Comparison of ENCODE assay signal across 18 mouse cellular contexts in the genomic region with DNA sequence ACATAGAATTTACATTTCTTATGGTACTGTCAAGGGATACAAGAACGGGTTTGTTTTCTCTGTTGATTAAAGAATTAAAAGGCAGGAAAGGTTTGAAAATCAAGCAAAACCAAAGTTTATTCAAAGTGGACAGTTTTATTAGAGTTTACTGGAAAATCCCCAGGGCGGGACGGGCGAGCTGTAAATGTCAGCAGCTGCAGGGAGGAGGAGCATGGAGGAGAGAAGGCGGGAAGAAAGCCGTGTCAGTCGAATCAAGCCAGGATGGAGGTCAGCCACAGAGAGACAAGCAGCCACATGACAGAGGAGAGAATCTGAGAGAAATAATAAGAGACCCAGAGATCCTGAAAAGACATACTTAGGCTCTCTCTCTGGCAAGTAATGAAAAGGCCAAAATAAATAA.
DNase-seq lines count a peak whose midpoint lies in the region; ATAC-seq lines count a peak whose summit lies in the region.
"Had no signal": no experiment of that assay in that cellular context is flagged by ENCODE, and none has a peak within 500 bp of the region (broad histone marks: within the 10 kb centered on the region; RNA-seq: fewer than 3 reads in every experiment).

No protein-coding gene starts in this region.

- DNase-seq in heart, postnatal 10 days: peak; percentile 5 to 8
- peak; percentile 11 for DNase-seq in ZHBTc4 (ENCODE audit: low read depth, low spot score)
- peak; percentile 62 for DNase-seq in kidney, postnatal 10 days
- no peak for DNase-seq in cerebellum, adult 9-10 months
- DNase-seq: cerebellum, postnatal 36 days; gastrocnemius, adult 2 months; heart, postnatal 4 days; liver, embryonic 13.5 days; midbrain, embryonic 14.5 days had no signal

- intact Hi-C loops in heart, postnatal 10 days (cut with DNase I): no loop called here

- H3K4me1 ChIP-seq in heart, embryonic 12.5 days (replicated peaks): no peaks in the 10 kb centered on the region; the same call in 1 of the 2 replicates
- H3K4me1 ChIP-seq in intestine, embryonic 15.5 days (replicated peaks): no peaks in the 10 kb centered on the region
- H3K4me1 ChIP-seq in hindbrain, embryonic 12.5 days: peaks cover 5% of the 10 kb centered on the region; the same call in 1 of the 2 replicates
- H3K4me1 ChIP-seq in hindbrain, embryonic 13.5 days (replicated peaks): peaks cover 17% of the 10 kb centered on the region
- H3K4me1 ChIP-seq: embryonic facial prominence, embryonic 15.5 days; heart, embryonic 10.5 days; liver, embryonic 13.5 days had no signal

- H3K27ac ChIP-seq in heart, embryonic 12.5 days (ENCODE audit: poor library complexity, severe bottlenecking): no peak overlapping the region
- no peak overlapping the region for H3K27ac ChIP-seq in intestine, embryonic 15.5 days
- H3K27ac ChIP-seq in hindbrain, embryonic 12.5 days: no peak overlapping the region
- H3K27ac ChIP-seq in hindbrain, embryonic 13.5 days: no peak overlapping the region
- H3K27ac ChIP-seq: embryonic facial prominence, embryonic 15.5 days; forebrain, embryonic 15.5 days; gastrocnemius, adult 2 months; heart, embryonic 10.5 days; liver, embryonic 13.5 days had no signal

- H3K36me3 ChIP-seq in heart, embryonic 12.5 days: no peaks in the 10 kb centered on the region
- no peaks in the 10 kb centered on the region for H3K36me3 ChIP-seq in intestine, embryonic 15.5 days
- H3K36me3 ChIP-seq in hindbrain, embryonic 12.5 days: no peaks in the 10 kb centered on the region
- H3K36me3 ChIP-seq in hindbrain, embryonic 13.5 days: no peaks in the 10 kb centered on the region
- H3K36me3 ChIP-seq: embryonic facial prominence, embryonic 15.5 days; forebrain, embryonic 15.5 days; heart, embryonic 10.5 days; liver, embryonic 13.5 days had no signal

- WGBS in heart, embryonic 12.5 days: 65% methylated on average over 7 of the region's 7 CpGs
- 21% methylated on average over 7 of the region's 7 CpGs for WGBS in intestine, embryonic 15.5 days
- 59% methylated on average over 7 of the region's 7 CpGs for WGBS in hindbrain, embryonic 12.5 days
- WGBS in hindbrain, embryonic 13.5 days: 56% methylated on average over 7 of the region's 7 CpGs

- no peak overlapping the region for H3K4me3 ChIP-seq in heart, embryonic 12.5 days
- H3K4me3 ChIP-seq in intestine, embryonic 15.5 days (replicated peaks): no peak overlapping the region
- H3K4me3 ChIP-seq in hindbrain, embryonic 12.5 days: no peak overlapping the region
- no peak overlapping the region for H3K4me3 ChIP-seq in hindbrain, embryonic 13.5 days
- H3K4me3 ChIP-seq: embryonic facial prominence, embryonic 15.5 days; forebrain, embryonic 15.5 days; gastrocnemius, adult 2 months; heart, embryonic 10.5 days; liver, embryonic 13.5 days had no signal

- H3K4me2 ChIP-seq in heart, embryonic 12.5 days: no peak overlapping the region
- no peak overlapping the region for H3K4me2 ChIP-seq in intestine, embryonic 15.5 days (replicated peaks)
- H3K4me2 ChIP-seq in hindbrain, embryonic 12.5 days (replicated peaks): no peak overlapping the region
- no peak overlapping the region for H3K4me2 ChIP-seq in hindbrain, embryonic 13.5 days
- H3K4me2 ChIP-seq: embryonic facial prominence, embryonic 15.5 days; forebrain, embryonic 15.5 days; liver, embryonic 13.5 days had no signal

- no peaks in the 10 kb centered on the region for H3K27me3 ChIP-seq in heart, embryonic 12.5 days (replicated peaks)
- no peaks in the 10 kb centered on the region for H3K27me3 ChIP-seq in intestine, embryonic 15.5 days (replicated peaks)
- H3K27me3 ChIP-seq in hindbrain, embryonic 12.5 days: no peaks in the 10 kb centered on the region
- no peaks in the 10 kb centered on the region for H3K27me3 ChIP-seq in hindbrain, embryonic 13.5 days
- H3K27me3 ChIP-seq: embryonic facial prominence, embryonic 15.5 days; forebrain, embryonic 15.5 days; liver, embryonic 13.5 days had no signal

- no peak for ATAC-seq in heart, embryonic 12.5 days (ENCODE audit: insufficient number of reproducible peaks, low FRiP score)
- ATAC-seq in intestine, embryonic 15.5 days: peak; percentile 59
- ATAC-seq in hindbrain, embryonic 12.5 days (ENCODE audit: low FRiP score): no peak
- ATAC-seq in hindbrain, embryonic 13.5 days (ENCODE audit: low FRiP score): no peak
- ATAC-seq: activated CD4-positive, CD25-positive, alpha-beta regulatory T cell, adult 4 months; forebrain, embryonic 15.5 days; inflammation-experienced regulatory T-cells, adult 6 months had no signal

- H3K9me3 ChIP-seq in heart, embryonic 12.5 days (replicated peaks): no peaks in the 10 kb centered on the region
- no peaks in the 10 kb centered on the region for H3K9me3 ChIP-seq in intestine, embryonic 15.5 days
- no peaks in the 10 kb centered on the region for H3K9me3 ChIP-seq in hindbrain, embryonic 12.5 days (replicated peaks)
- no peaks in the 10 kb centered on the region for H3K9me3 ChIP-seq in hindbrain, embryonic 13.5 days
- H3K9me3 ChIP-seq: embryonic facial prominence, embryonic 15.5 days; forebrain, embryonic 15.5 days; heart, embryonic 10.5 days; liver, embryonic 13.5 days had no signal

- no peak overlapping the region for H3K9ac ChIP-seq in heart, embryonic 12.5 days
- no peak overlapping the region for H3K9ac ChIP-seq in intestine, embryonic 15.5 days
- no peak overlapping the region for H3K9ac ChIP-seq in hindbrain, embryonic 12.5 days
- H3K9ac ChIP-seq in hindbrain, embryonic 13.5 days: no peak overlapping the region
- H3K9ac ChIP-seq: embryonic facial prominence, embryonic 15.5 days; forebrain, embryonic 15.5 days; liver, embryonic 13.5 days had no signal
